Mouse (Mus musculus) gonadal fat pad, adult 2 months (tissue): ENCODE data around the gene Rbms3. TPM values are rescaled to one million over a fixed set of nuclear protein-coding genes. Genes with fewer than 3 reads are reported as not detected.

Source experiments
- DNase-seq: peaks from one replicate; pipeline ENCODE4 v3.0.0-alpha.2; 2012; ENCODE audit warnings: low read depth
- polyA plus RNA-seq: library from polyadenylated mRNA; depleted of rRNA; stranded (reverse); fragments of >200 nt; gene quantifications from 2 replicates; pipeline ENCODE4 v1.2.3, GENCODE M21; 2012

Gene Rbms3
- polyA plus RNA-seq, 1 experiment: 21.4 TPM

DNA sequence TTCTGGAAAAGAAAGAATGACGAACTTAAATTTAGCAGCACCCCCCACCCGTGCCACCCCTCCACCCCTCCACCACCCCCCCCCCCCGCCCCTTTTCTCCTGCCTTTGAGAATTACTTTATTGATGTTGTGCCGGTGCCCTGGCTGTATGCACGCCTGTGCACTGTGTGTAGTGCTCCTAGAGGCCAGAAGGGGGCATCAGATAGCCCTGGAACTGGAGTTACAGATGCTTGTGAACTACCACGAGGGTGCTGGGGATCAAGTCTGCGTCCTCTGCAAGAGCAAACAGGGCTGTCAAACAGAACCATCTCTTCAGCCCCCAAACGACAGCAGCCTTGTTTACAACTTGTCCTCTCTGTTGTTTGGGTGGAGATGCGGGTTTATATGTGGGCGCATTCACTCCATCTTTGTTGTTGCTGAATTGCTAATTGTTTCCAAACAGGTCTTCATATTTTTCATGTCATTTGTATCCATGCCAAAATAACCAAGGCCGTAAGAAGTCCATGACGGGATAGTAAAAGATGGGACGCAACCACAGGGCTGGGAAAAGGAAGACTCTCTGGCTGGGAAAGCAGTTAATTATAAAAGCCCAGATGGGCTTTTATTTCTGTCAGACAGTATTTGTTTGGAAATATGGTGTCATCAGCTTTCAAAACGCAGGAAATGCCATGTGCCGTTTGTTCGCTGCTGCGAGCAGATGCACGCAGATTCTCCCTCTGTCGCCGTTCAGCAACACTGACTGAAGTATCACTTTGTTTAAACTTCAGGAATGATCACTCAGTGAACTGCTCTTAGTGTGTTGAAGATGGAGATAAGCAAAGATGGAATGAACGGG lies 652.9 kb downstream of the Rbms3 start:
- DNase-seq: no peak

GRCm38 (mm10) chr9:116975269-116975668 lies 654.4 kb downstream of the Rbms3 start:
- no peak for DNase-seq

DNA sequence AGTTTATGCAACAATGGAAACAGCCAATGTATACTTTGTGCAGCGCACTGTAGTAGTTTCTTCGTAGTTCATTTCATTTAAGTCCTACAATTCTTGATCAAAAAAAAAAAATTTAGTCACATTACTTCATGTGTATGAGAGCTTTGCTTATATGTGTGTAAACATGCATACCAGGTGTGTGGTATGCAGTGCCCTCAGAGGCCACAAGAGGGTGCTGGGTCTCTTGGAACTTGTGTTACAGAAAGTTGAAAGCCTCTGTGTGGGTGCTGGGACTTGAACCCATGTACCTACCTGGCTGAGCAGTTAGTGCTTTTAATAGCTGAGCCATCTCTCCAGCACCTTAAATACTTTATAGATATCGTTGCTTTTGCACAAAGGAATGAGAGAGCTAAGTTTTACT lies 655.6 kb downstream of the Rbms3 start:
- DNase-seq: no peak

DNA sequence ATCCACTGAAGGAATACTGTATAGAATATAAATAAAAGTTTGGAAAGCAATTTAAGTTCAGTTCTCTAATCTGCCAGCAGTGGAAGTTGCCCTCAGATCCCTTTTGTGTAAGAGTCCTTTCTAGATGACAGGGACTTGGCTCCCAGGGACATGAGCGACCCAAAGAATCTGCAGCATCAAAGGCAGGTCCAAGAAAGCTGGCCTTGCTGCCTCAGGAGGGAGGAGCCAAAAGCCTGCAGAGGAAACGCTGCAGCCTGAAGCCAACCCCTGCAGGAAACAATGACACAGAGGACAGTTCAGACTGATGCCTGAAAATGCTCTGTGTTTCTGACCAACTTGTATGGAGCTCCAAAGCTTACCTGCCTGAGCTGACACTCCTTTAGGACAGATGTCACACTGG lies 656.1 kb downstream of the Rbms3 start:
- DNase-seq: no peak

- no peak for DNase-seq
These were observed 662.4 kb downstream of the Rbms3 start for GRCm38 (mm10) chr9:116967317-116967716.

GRCm38 (mm10) chr9:116965691-116966090 lies 664.0 kb downstream of the Rbms3 start:
- DNase-seq: no peak

DNA sequence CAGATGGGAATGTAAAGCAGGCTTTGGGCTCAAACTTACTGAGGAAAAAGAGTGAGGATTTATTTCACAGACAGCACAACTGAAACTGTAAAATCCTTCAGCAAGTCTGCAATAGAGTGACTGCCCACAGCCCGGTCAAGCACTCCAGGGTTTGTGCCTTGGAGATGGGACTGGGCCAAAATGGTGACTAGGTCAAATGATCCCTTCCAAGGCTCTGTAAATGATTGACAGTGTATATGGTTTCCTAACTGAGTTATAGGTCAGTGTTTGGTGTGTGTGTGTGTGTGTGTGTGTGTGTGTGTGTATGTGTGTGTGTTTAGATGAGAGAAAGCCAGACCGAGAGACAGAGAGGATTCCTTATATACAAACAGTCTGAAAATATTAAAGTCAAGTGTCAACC lies 673.6 kb downstream of the Rbms3 start:
- DNase-seq: no peak

DNA sequence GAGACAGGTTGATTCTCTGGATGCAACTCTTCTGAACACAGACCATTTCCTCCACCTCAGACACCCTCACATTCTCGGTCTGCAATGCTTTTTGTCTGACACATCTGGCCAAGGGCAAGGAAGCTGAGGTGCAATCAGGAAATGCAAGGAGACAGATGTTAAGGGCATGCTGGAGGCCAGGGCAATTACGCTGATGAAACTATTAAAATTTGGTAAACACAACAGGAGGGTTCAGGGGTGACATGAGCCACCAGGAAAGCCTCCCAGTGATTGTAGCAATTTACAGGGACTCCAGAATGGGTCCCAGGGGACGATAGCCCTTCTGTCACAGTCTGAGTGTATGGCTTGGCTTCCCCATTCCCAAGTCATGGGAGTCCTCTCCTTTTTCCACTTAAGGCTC lies 681.5 kb downstream of the Rbms3 start:
- no peak for DNase-seq

DNA sequence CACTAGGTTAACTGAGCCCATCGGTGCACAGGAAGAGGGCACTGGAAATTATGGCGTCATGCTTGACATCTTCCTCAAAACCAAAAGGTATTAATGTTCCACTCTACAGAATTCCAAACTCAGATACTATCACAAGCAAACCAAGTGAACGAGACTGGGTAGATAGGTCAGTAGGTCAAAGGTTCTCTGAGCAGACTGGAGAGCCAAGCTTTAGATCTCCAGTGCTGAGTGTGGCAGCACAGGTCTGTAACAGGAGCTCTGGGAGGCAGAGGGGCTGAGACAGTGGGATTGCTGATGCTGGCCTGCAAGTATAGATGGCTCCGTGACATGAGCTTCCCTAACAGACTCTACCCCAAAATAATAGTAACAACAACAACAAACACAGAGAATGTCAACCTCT lies 682.3 kb downstream of the Rbms3 start:
- no peak for DNase-seq

- DNase-seq: no peak
These were observed 682.9 kb downstream of the Rbms3 start for GRCm38 (mm10) chr9:116946787-116947186.

DNA sequence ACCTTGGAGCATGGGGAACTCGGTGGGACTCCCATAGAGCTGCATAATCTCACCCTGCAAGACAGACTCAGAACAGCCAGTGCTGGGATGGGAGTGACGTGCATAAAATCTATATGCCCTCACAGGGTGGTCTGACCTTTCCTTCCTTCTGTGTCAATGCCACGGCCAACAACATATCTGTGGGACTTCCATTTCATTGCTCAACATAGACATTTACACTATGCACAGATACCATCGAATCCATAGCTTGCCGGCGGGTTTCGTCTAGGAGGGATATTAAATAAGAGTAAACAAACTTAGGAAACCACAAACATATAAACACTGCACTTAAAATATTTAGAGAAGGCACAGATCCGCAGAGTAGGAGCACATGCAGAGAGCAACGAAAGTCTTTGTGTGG lies 684.0 kb downstream of the Rbms3 start:
- no peak for DNase-seq

DNA sequence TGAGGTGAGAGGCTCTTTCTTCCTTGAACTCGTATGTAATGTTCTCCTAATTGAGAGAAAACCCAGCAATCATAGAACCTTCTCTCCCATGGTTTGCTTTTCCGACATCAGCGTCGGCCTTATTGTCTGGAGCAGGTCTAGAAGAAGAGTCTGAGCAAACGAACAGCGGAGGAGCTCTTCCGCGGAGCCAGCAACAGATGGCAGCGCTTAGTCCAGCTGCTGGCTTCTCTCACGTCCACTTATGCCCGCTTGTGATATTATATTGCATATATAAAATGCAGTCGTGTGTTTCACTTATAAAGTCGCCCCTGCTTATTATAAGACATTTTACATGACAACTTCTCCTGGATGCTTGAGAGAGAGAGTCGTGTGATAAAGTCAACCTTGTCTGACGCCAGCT lies 685.8 kb downstream of the Rbms3 start:
- no peak for DNase-seq

- DNase-seq: no peak
These were observed 688.6 kb downstream of the Rbms3 start for GRCm38 (mm10) chr9:116941116-116941515.

- DNase-seq: no peak
These were observed 689.0 kb downstream of the Rbms3 start for GRCm38 (mm10) chr9:116940693-116941092.

DNA sequence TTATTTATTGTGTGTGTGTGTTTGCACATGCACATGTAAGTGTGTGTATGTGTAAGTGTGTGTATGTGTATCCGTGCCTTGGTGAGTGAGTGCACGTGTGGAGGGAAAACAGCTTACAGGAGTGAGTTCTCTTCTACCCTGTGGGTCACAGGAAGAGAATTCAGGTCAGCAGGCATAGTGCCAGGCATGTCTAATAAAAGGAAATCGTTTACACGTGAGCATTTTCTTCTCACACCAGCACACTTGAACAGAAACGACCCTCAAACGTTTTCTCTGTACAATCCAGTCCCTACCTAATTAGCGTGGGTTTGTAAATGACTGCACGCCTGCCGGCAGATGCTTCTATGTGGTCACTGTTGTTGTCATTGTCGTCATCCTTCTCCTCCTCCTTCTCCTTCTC lies 701.4 kb downstream of the Rbms3 start:
- no peak for DNase-seq

DNA sequence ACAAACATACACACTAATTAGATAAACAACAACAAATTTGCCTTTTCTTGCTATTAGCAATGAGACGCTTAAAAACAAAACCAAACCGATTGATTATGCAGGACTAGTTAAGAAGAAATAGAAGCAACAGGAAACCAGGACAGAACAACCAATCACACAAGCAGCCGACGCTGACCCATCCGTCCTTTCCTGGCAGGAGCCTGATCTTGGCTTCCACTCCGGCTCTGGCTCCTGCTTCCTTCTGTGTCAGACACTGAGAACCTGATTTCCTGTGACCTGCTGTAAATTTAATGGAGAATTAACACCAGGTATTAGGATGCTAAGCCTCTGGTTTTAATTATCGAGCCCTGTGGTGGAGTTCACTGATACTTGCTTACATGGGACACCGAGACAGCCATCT lies 706.6 kb downstream of the Rbms3 start:
- no peak for DNase-seq

- DNase-seq: no peak
These were observed 707.2 kb downstream of the Rbms3 start for GRCm38 (mm10) chr9:116922561-116922960.

DNA sequence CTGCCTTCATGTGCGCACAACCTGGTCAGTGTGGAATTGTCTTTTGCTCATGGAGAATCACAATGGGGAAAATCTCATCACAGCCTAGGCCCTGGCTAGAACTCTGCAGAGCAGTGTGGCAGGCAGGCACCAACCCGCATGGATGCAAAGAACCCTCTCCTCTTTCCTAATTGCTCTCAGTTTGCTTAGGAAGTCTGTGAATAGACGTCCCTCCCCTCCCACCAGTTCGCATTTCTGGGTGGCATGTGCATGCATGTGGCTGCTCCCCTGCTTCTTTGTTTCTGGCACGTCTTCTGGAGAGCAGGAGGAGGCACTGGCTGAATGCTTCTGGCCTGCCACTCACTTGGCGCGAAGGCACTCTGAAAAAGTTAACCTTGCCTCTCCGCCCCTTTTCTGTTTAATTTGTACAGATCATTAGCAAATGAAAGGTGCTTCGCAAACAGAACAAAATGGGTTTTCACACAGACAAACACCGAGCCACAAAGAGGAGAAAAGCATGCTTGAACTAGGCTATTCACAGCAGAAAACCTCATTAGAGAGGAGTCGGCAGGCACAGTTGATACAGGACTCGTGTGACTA lies 710.2 kb downstream of the Rbms3 start:
- DNase-seq: no peak

DNA sequence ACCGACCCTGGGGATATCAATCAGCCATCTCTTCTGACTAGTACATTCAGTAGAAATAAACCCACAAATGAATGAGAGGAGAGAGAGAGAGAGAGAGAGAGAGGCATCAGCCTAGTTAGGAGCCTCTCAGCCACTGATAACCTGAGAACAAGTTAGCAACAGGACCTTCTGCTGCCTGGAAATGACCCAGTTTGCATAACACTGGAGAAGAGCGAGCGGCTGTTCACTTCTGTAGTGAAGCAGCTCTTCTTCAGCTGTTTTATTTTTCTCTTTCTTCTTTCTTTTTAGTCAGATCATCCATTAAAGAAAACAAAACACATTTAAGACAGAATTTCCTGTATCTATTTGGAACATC lies 717.2 kb downstream of the Rbms3 start:
- no peak for DNase-seq

DNA sequence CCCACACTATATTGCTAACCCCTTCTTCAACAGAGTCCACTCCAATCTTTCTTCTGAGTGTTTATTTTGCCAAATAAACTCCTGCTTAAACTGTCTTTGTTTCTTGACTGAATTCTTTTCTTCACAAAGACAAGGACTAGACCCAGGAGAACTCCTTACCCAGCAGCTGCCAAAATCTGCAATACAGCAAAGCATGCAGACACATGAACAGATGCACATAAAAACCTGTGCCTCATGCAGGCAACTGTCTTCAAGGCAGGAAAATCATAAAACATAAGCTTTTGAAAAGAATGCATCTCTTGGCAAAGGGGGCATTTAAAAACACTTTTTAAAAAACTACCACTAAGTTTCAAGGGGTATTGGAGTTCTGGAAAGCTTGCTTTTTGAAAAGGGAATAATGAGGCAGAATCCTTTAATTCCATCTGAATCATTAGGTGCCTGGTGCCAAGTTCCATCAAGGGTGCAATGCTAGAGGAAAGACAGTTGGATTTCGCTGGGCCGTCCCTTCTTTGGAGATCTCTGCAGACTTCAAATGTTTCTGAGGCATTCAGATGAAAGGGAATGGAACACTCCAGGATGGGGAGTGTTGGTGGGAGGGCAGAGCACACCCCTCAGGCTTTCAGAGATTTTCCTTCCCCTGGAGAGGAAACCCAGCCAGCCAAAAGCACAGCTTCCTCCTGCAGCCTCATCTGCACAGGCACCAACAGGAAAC lies 717.8 kb downstream of the Rbms3 start:
- DNase-seq: no peak

DNA sequence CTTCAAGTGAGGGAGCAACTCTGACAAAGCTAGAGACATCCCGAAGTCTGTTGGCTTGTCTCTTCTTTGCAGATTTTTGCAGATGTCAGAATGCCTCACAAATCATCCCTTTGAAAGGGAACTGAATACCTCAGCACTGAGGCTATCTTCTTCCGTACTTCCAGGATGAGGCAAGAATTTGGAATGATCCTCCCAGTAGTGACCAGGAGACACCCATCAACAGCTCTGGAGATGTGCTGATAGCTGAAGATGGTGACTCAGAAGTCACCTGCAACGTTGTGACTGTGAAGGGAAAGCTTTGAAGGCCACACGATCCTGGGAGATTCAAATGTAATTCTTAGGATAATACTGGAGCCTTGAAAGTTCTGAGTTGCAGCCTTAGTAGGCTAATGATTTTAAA lies 720.2 kb downstream of the Rbms3 start:
- no peak for DNase-seq

DNA sequence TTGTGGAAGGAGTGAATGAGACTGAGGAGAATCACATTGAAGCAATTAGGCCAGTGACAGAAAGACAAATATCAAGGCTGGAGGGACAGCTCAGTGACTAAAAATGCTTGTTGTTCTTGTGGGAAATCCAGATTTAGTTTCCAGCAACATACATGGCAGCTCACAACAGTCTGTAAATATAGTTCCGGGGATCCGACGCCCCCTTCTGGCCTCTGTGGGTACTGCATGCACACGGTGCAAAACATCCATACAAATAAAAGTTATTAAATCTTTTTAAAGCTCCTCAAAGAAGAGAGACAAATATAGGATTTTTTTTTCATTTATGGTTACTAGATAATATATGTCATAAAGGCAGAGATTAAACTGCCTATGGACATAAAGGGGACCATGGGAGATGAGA lies 722.8 kb downstream of the Rbms3 start:
- DNase-seq: no peak

DNA sequence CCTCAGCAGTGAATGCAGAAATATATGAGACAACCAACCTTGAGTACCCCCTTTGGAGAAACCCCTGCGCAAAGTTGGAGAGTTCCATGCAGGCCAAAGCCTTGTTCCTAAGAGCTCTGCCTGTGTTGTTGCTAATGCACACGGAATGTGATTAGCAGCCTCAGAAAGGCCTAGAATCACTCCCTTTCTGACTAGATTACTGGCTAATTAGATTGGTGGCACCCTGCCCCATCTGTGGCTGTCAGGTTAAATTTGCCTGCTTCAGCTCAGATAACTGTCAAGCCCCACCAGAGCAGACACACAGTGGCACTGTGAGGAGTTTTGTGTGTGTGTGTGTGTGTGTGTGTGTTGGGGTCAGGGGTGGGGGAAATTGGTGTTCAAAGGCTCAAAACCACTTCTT lies 724.1 kb downstream of the Rbms3 start:
- no peak for DNase-seq
